Mouse (Mus musculus) neural tube, embryonic 12.5 days (tissue): Measurements from ENCODE around the gene Fads3. TPM values are rescaled to one million over a fixed set of nuclear protein-coding genes. Genes with fewer than 3 reads are reported as not detected.

Source experiments
- ATAC-seq: fragments of 200-750 bp; cut with Nextera tagmentation; 2 replicates; pipeline ENCODE4 v1.8.0; 2017; ENCODE audit warnings: low read depth, mild to moderate bottlenecking, moderate TSS enrichment, moderate library complexity; ENCODE audit not compliant: low FRiP score
- H3K27ac ChIP-seq: fragments of 300-500 bp; sonication (generic); 2 replicates; pipeline ENCODE4 v1.5.1; 2016
- H3K27me3 ChIP-seq: fragments of 300-500 bp; sonication (generic); replicated peaks from 2 replicates; pipeline ENCODE4 v1.6.1; 2016; ENCODE audit warnings: mild to moderate bottlenecking
- H3K36me3 ChIP-seq: fragments of 300-500 bp; sonication (generic); 2 replicates; pipeline ENCODE4 v1.6.1; 2016; ENCODE audit warnings: mild to moderate bottlenecking
- H3K4me1 ChIP-seq: fragments of 300-500 bp; sonication (generic); 2 replicates; pipeline ENCODE4 v1.6.1; 2016
- H3K4me2 ChIP-seq: fragments of 300-500 bp; sonication (generic); replicated peaks from 2 replicates; pipeline ENCODE4 v1.6.1; 2016; ENCODE audit warnings: mild to moderate bottlenecking
- H3K4me3 ChIP-seq: fragments of 300-500 bp; sonication (generic); 2 replicates; pipeline ENCODE4 v1.5.1; 2016
- H3K9ac ChIP-seq: fragments of 300-500 bp; sonication (generic); 2 replicates; pipeline ENCODE4 v1.6.1; 2016; ENCODE audit warnings: mild to moderate bottlenecking
- H3K9me3 ChIP-seq: fragments of 300-500 bp; sonication (generic); 2 replicates; pipeline ENCODE4 v1.6.1; 2016; ENCODE audit warnings: mild to moderate bottlenecking
- WGBS: fragments of 180-500 bp; shearing (Covaris S2); methylation state at CpG from one replicate; pipeline ENCODE4 v1.1.7; 2016; 5-methylcytosine and 5-hydroxymethylcytosine counted together
- polyA plus RNA-seq: library from polyadenylated mRNA; unstranded; fragments of >200 nt; fragmentation: Nextera tagmentation; extraction: Ambion mirVana; gene quantifications from 2 replicates; pipeline ENCODE4 v1.2.1, GENCODE M21; 2016

Fads3 gene
- polyA plus RNA-seq, 1 experiment from 2014 or later: 13.3 TPM

- no peaks in the 10 kb centered on the region for H3K9me3 ChIP-seq
- no peaks in the 10 kb centered on the region for H3K36me3 ChIP-seq
- peak overlapping the region; percentile 99 for H3K4me2 ChIP-seq
- H3K27ac ChIP-seq: no peak overlapping the region
- H3K4me1 ChIP-seq: peaks cover 18% of the 10 kb centered on the region
- H3K4me3 ChIP-seq: peak overlapping the region; percentile 55
- H3K9ac ChIP-seq: peak overlapping the region; percentile 74; the same call in 1 of the 2 replicates
- ATAC-seq: peak; percentile 14; the same call in 1 of the 2 replicates
- WGBS: 60% methylated on average over 6 of the region's 6 CpGs
- peaks cover 3% of the 10 kb centered on the region; the same call in 1 of the 2 replicates for H3K27me3 ChIP-seq
Observed at GRCm38 (mm10) chr19:10042232-10042631, 863 bp downstream of the Fads3 start.

GRCm38 (mm10) chr19:10042816-10043215 lies 1.4 kb downstream of the Fads3 start:
- H3K27ac ChIP-seq: no peak overlapping the region
- H3K4me2 ChIP-seq: peak overlapping the region; percentile 99
- H3K27me3 ChIP-seq: peaks cover 3% of the 10 kb centered on the region; the same call in 1 of the 2 replicates
- peak overlapping the region; percentile 55; the same call in 1 of the 2 replicates for H3K4me3 ChIP-seq
- WGBS: 85% methylated on average over 4 of the region's 4 CpGs
- no peaks in the 10 kb centered on the region for H3K9me3 ChIP-seq
- H3K36me3 ChIP-seq: no peaks in the 10 kb centered on the region
- H3K9ac ChIP-seq: no peak overlapping the region
- ATAC-seq: no peak
- peaks cover 18% of the 10 kb centered on the region for H3K4me1 ChIP-seq

- Histone ChIP-seq H3K27me3 (peaks cover 3% of the 10 kb centered on the region; the same call in 1 of the 2 replicates), H3K27ac (no peak overlapping the region), H3K4me2 (no peak overlapping the region), H3K4me3 (no peak overlapping the region), H3K9ac (no peak overlapping the region), H3K9me3 (no peaks in the 10 kb centered on the region), H3K4me1 (peaks cover 18% of the 10 kb centered on the region), H3K36me3 (no peaks in the 10 kb centered on the region)
- ATAC-seq: no peak
Observed at GRCm38 (mm10) chr19:10043643-10044042, 2.3 kb downstream of the Fads3 start.

GRCm38 (mm10) chr19:10045707-10046106 lies 4.3 kb downstream of the Fads3 start:
- no peak overlapping the region for H3K9ac ChIP-seq
- H3K4me2 ChIP-seq: no peak overlapping the region
- no peaks in the 10 kb centered on the region for H3K9me3 ChIP-seq
- H3K27ac ChIP-seq: no peak overlapping the region
- H3K27me3 ChIP-seq: peaks cover 3% of the 10 kb centered on the region; the same call in 1 of the 2 replicates
- no peak for ATAC-seq
- 88% methylated on average over 2 of the region's 2 CpGs for WGBS
- no peaks in the 10 kb centered on the region for H3K36me3 ChIP-seq
- no peak overlapping the region for H3K4me3 ChIP-seq
- peaks cover 18% of the 10 kb centered on the region for H3K4me1 ChIP-seq

- H3K36me3 ChIP-seq: no peaks in the 10 kb centered on the region
- H3K9me3 ChIP-seq: no peaks in the 10 kb centered on the region
- ATAC-seq: no peak
- H3K4me1 ChIP-seq: peaks cover 11% of the 10 kb centered on the region
- H3K27me3 ChIP-seq: no peaks in the 10 kb centered on the region; the same call in 1 of the 2 replicates
- no peak overlapping the region for H3K9ac ChIP-seq
- H3K27ac ChIP-seq: no peak overlapping the region
- 76% methylated on average over 4 of the region's 4 CpGs for WGBS
- H3K4me2 ChIP-seq: no peak overlapping the region
- no peak overlapping the region for H3K4me3 ChIP-seq
Observed at GRCm38 (mm10) chr19:10046346-10046745, 5.0 kb downstream of the Fads3 start.

- no peaks in the 10 kb centered on the region for H3K9me3 ChIP-seq
- H3K4me2 ChIP-seq: no peak overlapping the region
- WGBS: 63% methylated on average over 3 of the region's 3 CpGs
- no peaks in the 10 kb centered on the region; the same call in 1 of the 2 replicates for H3K27me3 ChIP-seq
- H3K4me3 ChIP-seq: no peak overlapping the region
- no peak for ATAC-seq
- H3K27ac ChIP-seq: no peak overlapping the region
- H3K9ac ChIP-seq: no peak overlapping the region
- peaks cover 6% of the 10 kb centered on the region for H3K4me1 ChIP-seq
- no peaks in the 10 kb centered on the region for H3K36me3 ChIP-seq
Observed at GRCm38 (mm10) chr19:10046983-10047382, 5.6 kb downstream of the Fads3 start.

GRCm38 (mm10) chr19:10049533-10049932 lies 8.2 kb downstream of the Fads3 start:
- Histone ChIP-seq H3K9ac (no peak overlapping the region), H3K27me3 (no peaks in the 10 kb centered on the region), H3K4me3 (no peak overlapping the region), H3K27ac (no peak overlapping the region), H3K36me3 (no peaks in the 10 kb centered on the region), H3K9me3 (no peaks in the 10 kb centered on the region), H3K4me2 (no peak overlapping the region), H3K4me1 (no peaks in the 10 kb centered on the region)
- ATAC-seq: no peak

GRCm38 (mm10) chr19:10050438-10050837 lies 9.1 kb downstream of the Fads3 start:
- WGBS: 90% methylated on average over 2 of the region's 2 CpGs
- ATAC-seq: no peak
- Histone ChIP-seq H3K27ac (no peak overlapping the region), H3K4me3 (no peak overlapping the region), H3K9me3 (no peaks in the 10 kb centered on the region), H3K27me3 (no peaks in the 10 kb centered on the region), H3K9ac (no peak overlapping the region), H3K4me2 (no peak overlapping the region), H3K4me1 (no peaks in the 10 kb centered on the region), H3K36me3 (no peaks in the 10 kb centered on the region)

- no peak overlapping the region for H3K4me3 ChIP-seq
- WGBS: 90% methylated on average over 4 of the region's 4 CpGs
- ATAC-seq: no peak
- H3K4me2 ChIP-seq: no peak overlapping the region
- no peaks in the 10 kb centered on the region for H3K27me3 ChIP-seq
- H3K27ac ChIP-seq: no peak overlapping the region
- no peaks in the 10 kb centered on the region for H3K36me3 ChIP-seq
- H3K9ac ChIP-seq: no peak overlapping the region
- no peaks in the 10 kb centered on the region for H3K9me3 ChIP-seq
- H3K4me1 ChIP-seq: no peaks in the 10 kb centered on the region
Observed at GRCm38 (mm10) chr19:10052698-10053097, 11.3 kb downstream of the Fads3 start.

- Histone ChIP-seq H3K27ac (no peak overlapping the region), H3K27me3 (no peaks in the 10 kb centered on the region), H3K4me3 (no peak overlapping the region), H3K4me1 (no peaks in the 10 kb centered on the region), H3K9me3 (no peaks in the 10 kb centered on the region), H3K9ac (no peak overlapping the region), H3K4me2 (no peak overlapping the region), H3K36me3 (no peaks in the 10 kb centered on the region)
- no peak for ATAC-seq
- 93% methylated on average over 10 of the region's 10 CpGs for WGBS
Observed at GRCm38 (mm10) chr19:10053692-10054260, 12.4 kb downstream of the Fads3 start.

GRCm38 (mm10) chr19:10054361-10055075 lies 13.1 kb downstream of the Fads3 start:
- H3K27ac ChIP-seq: no peak overlapping the region
- no peak overlapping the region for H3K4me2 ChIP-seq
- no peaks in the 10 kb centered on the region for H3K27me3 ChIP-seq
- H3K4me3 ChIP-seq: no peak overlapping the region
- 95% methylated on average over 6 of the region's 6 CpGs for WGBS
- H3K9ac ChIP-seq: no peak overlapping the region
- no peaks in the 10 kb centered on the region for H3K36me3 ChIP-seq
- no peaks in the 10 kb centered on the region for H3K9me3 ChIP-seq
- ATAC-seq: no peak
- H3K4me1 ChIP-seq: no peaks in the 10 kb centered on the region

- H3K9ac ChIP-seq: no peak overlapping the region
- H3K27ac ChIP-seq: no peak overlapping the region
- no peaks in the 10 kb centered on the region for H3K36me3 ChIP-seq
- no peak overlapping the region for H3K4me3 ChIP-seq
- no peak overlapping the region for H3K4me2 ChIP-seq
- 87% methylated on average over 3 of the region's 3 CpGs for WGBS
- H3K27me3 ChIP-seq: no peaks in the 10 kb centered on the region
- no peak for ATAC-seq
- H3K4me1 ChIP-seq: no peaks in the 10 kb centered on the region
- H3K9me3 ChIP-seq: no peaks in the 10 kb centered on the region
Observed at GRCm38 (mm10) chr19:10055261-10055660, 13.9 kb downstream of the Fads3 start.
